Mouse (Mus musculus) large intestine, adult 2 months (tissue): Measurements from ENCODE around the gene Rprml. TPM values are rescaled to one million over a fixed set of nuclear protein-coding genes. Genes with fewer than 3 reads are reported as not detected.
"Not testable (repeated sequence)": the region's sequence is repeated elsewhere in the genome, so short reads cannot be mapped to it uniquely, and the experiment has no call there.

ENCODE experiments used
- DNase-seq: peaks from one replicate; pipeline ENCODE4 v3.0.0-alpha.2; 2012; ENCODE audit warnings: low read depth, low spot score
- WGBS: fragments of 180-500 bp; shearing (Covaris S2); methylation state at CpG from one replicate; pipeline ENCODE4 v1.1.7; 2018; 5-methylcytosine and 5-hydroxymethylcytosine counted together
- polyA plus RNA-seq: library from polyadenylated mRNA; depleted of rRNA; stranded (reverse); fragments of >200 nt; gene quantifications from 2 replicates; pipeline ENCODE4 v1.2.3, GENCODE M21; 2012

Gene Rprml
- polyA plus RNA-seq, 1 experiment = 1.5 TPM

- WGBS = 33% methylated on average over 4 of the region's 4 CpGs
- DNase-seq = no peak
These were observed 12.5 kb downstream of the Rprml start for GRCm38 (mm10) chr11:103661863-103662262.

GRCm38 (mm10) chr11:103662546-103662945 lies 13.2 kb downstream of the Rprml start:
- DNase-seq = no peak
- WGBS = 70% methylated on average over 5 of the region's 5 CpGs

GRCm38 (mm10) chr11:103663119-103663518 lies 13.7 kb downstream of the Rprml start:
- 78% methylated on average over 8 of the region's 8 CpGs for WGBS
- DNase-seq = no peak

GRCm38 (mm10) chr11:103665695-103666094 lies 16.3 kb downstream of the Rprml start:
- 36% methylated on average over 1 of the region's 1 CpGs for WGBS

GRCm38 (mm10) chr11:103666181-103666906 lies 17.0 kb downstream of the Rprml start:
- 43% methylated on average over 10 of the region's 10 CpGs for WGBS
- no peak for DNase-seq

More at GRCm38 (mm10) chr11:103665695-103666094, 16.3 kb downstream of the Rprml start:
- DNase-seq = no peak

GRCm38 (mm10) chr11:103666907-103667426 lies 17.6 kb downstream of the Rprml start:
- DNase-seq = no peak
- 68% methylated on average over 13 of the region's 13 CpGs for WGBS

- no peak for DNase-seq
- 45% methylated on average over 3 of the region's 3 CpGs for WGBS
These were observed 26.2 kb downstream of the Rprml start for GRCm38 (mm10) chr11:103675556-103675955.

GRCm38 (mm10) chr11:103677042-103677441 lies 27.7 kb downstream of the Rprml start:
- WGBS = 44% methylated on average over 2 of the region's 2 CpGs
- not testable (repeated sequence) for DNase-seq

GRCm38 (mm10) chr11:103683667-103684334 lies 34.4 kb downstream of the Rprml start:
- DNase-seq = no peak
- 82% methylated on average over 11 of the region's 11 CpGs for WGBS

GRCm38 (mm10) chr11:103685261-103685736 lies 35.9 kb downstream of the Rprml start:
- no peak for DNase-seq
- 84% methylated on average over 7 of the region's 7 CpGs for WGBS

GRCm38 (mm10) chr11:103686706-103687105 lies 37.3 kb downstream of the Rprml start:
- no peak for DNase-seq
- WGBS = 81% methylated on average over 6 of the region's 6 CpGs

GRCm38 (mm10) chr11:103688271-103688979 lies 39.1 kb downstream of the Rprml start:
- WGBS = 71% methylated on average over 6 of the region's 6 CpGs
- no peak for DNase-seq

GRCm38 (mm10) chr11:103688980-103689378 lies 39.6 kb downstream of the Rprml start:
- DNase-seq = no peak
- 60% methylated on average over 3 of the region's 3 CpGs for WGBS

GRCm38 (mm10) chr11:103691036-103691435 lies 41.7 kb downstream of the Rprml start:
- no peak for DNase-seq
- WGBS = 62% methylated on average over 1 of the region's 1 CpGs

GRCm38 (mm10) chr11:103693241-103693640 lies 43.9 kb downstream of the Rprml start:
- 31% methylated on average over 1 of the region's 1 CpGs for WGBS
- no peak for DNase-seq

GRCm38 (mm10) chr11:103696851-103697564 lies 47.6 kb downstream of the Rprml start:
- no peak for DNase-seq
- WGBS = under 1% methylated on average over 18 of the region's 18 CpGs

- under 1% methylated on average over 57 of the region's 57 CpGs for WGBS
- peak; percentile 59 for DNase-seq
These were observed 48.3 kb downstream of the Rprml start, which contains the start of gene Gosr2 for GRCm38 (mm10) chr11:103697565-103698176. Gene Gosr2, minus strand, starts transcription at chr11:103697898.

- WGBS = 63% methylated on average over 2 of the region's 2 CpGs
- DNase-seq = peak; percentile 13
These were observed 48.9 kb downstream of the Rprml start for GRCm38 (mm10) chr11:103698226-103698625.
